Mouse (Mus musculus): ENCODE measurements around the gene Tbca.

Tbca gene

GRCm38 (mm10) chr13:94849351-94849750, 60.6 kb downstream of the Tbca start:
- no peak for DNase-seq (ENCODE audit: low spot score)

DNA sequence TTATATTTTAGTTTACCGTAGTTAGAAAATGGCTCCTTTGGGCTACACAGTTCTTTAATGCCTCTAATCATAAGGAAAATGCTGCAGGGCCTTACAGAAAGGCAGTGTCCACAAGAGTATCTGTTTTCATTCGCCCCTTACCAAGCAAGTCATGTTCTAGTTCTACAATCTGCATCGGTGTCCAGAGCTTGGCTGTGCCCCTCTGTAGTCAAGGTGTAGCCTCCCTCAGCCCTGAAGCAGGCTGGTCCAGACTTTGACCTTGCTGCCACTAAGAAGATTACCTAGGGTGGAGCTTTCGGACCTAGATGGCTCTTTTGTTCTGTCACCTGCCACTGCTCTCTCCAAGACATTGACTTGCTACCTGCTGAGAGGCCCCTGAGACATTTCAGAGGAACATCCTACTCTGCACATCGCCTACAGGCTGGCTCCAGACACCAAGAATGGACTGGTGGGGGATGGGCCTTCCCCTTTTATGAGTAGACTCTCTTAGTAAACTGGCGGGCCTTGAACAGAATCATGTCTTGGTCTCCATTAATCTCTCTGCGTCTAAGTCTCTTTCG, 69.4 kb downstream of the Tbca start:
- no peak for DNase-seq (ENCODE audit: low spot score)

DNA sequence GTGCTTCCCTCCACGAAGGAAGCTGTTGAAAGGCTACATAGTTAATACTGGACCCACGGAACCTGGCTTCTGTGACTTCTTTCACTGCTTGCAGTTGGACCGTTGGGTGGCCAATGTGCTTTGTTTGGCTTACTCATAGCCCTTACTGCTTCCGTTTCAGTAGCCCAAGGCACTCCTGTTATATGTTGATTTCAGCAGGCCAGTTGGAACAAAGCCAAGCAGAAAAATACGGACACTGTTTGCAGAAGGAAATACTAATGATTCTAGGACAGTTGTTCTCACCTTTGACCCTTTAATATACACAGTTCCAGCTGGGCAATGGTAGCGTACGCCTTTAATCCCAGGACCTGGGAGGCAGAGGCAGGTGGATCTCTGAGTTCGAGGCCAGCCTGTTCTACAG, 70.5 kb downstream of the Tbca start:
- no peak for DNase-seq (ENCODE audit: low spot score)

DNA sequence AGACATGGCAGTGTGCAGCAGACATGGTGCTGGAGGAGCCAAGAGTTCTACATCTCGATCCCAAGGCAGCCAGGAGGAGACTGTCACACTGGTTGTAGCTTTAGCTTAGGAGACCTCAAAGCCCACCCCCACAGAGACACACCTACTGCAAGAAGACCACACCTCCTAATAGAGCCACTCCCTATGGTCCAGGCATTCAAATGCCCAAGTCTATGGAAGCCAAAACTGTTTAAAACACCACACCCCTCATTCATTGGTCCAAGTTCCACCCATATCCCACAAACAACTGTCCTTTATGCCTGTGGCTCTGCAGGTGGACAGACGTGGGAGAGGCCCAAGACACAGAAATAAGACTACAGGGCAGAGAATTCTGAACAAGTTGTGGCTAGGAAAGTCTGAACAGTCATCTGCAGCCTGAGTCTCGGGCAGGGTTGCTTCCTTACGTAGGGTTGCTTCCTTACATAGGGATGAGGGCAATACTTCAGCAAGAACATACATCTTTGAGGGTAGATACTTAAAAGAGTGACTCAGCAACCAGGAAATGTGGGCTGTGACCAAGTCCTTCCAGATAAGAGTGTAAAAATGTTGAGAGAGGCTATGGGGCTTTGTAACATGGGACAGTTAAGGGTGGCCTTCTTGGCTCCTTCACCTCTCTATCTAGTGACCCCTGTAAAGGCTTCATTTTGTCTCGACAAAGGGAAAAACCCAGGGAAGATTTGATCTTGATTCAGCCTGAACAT, 74.0 kb downstream of the Tbca start:
- DNase-seq (ENCODE audit: low spot score), result no peak

- no peak for DNase-seq (ENCODE audit: low spot score)
Observed at GRCm38 (mm10) chr13:94866906-94867305, 78.2 kb downstream of the Tbca start.

GRCm38 (mm10) chr13:94867772-94868171, 79.1 kb downstream of the Tbca start:
- DNase-seq (ENCODE audit: low spot score), result no peak

- no peak for DNase-seq (ENCODE audit: low spot score)
Observed at GRCm38 (mm10) chr13:94868478-94868950, 79.8 kb downstream of the Tbca start.

GRCm38 (mm10) chr13:94869541-94869940, 80.8 kb downstream of the Tbca start:
- no peak for DNase-seq (ENCODE audit: low spot score)

GRCm38 (mm10) chr13:94870071-94870460, 81.4 kb downstream of the Tbca start:
- DNase-seq (ENCODE audit: low spot score), result no peak

GRCm38 (mm10) chr13:94870461-94871186, 81.9 kb downstream of the Tbca start:
- DNase-seq (ENCODE audit: low spot score), result no peak

GRCm38 (mm10) chr13:94871806-94872320, 83.2 kb downstream of the Tbca start:
- no peak for DNase-seq (ENCODE audit: low spot score)

GRCm38 (mm10) chr13:94872439-94872838, 83.7 kb downstream of the Tbca start:
- DNase-seq (ENCODE audit: low spot score), result no peak

- no peak for DNase-seq (ENCODE audit: low spot score)
Observed at GRCm38 (mm10) chr13:94873111-94874038, 84.7 kb downstream of the Tbca start.

GRCm38 (mm10) chr13:94874039-94874425, 85.3 kb downstream of the Tbca start:
- DNase-seq (ENCODE audit: low spot score), result no peak

DNA sequence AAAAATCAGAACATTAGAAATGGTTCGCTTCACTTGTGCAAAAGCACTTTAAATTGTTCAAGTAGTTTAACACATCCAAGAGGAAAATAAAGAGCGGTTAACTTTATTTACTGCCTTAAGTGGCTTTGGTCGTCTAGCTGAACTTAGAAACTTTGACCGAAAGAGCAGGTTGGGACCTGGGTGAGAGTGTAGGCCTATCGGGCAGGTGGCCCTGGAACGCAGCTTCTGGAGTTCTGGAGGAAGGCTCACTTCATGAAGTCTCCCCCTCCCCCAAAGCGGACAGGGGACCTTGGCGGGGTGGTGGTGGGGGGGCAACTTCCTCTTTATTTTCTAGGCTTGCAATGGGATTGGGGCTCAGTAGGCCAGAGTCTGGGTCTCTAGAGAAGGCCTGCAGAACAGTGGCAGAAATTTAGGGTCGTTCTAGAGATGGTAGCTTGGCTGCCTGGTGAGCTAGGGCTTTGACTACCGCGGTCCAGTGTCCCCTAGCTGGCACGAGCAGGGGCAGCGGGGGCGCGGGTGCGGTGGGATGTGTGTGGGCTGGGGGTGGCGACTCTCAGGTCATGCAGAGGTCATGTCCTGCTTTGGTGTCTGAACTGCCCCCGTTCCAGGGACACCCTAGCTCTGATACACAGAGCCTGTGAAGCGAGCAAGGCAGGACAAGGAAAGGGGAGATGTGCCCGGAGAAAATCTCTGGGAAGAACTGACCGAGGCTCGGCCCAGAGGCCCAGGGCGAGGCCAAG, 86.1 kb downstream of the Tbca start:
- DNase-seq (ENCODE audit: low spot score), result no peak

- DNase-seq (ENCODE audit: low spot score), result no peak
Observed at GRCm38 (mm10) chr13:94875396-94875880, 86.7 kb downstream of the Tbca start, which contains the start of gene Otp. Gene Otp (plus strand): TSS chr13:94875602.

- no peak for DNase-seq (ENCODE audit: low spot score)
Observed at GRCm38 (mm10) chr13:94876286-94877210, 87.8 kb downstream of the Tbca start.

DNA sequence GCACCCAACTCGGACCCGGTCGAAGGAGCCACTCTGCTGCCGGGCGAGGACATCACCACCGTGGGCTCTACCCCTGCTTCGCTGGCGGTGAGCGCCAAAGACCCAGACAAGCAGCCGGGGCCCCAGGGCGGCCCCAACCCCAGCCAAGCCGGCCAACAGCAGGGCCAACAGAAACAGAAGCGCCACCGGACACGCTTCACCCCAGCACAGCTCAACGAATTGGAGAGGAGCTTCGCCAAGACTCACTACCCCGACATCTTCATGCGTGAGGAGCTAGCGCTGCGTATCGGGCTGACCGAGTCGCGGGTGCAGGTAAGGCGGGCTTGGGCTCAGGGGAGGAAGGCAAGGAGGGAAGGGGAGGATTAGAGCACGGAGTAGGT, 88.5 kb downstream of the Tbca start:
- DNase-seq (ENCODE audit: low spot score), result no peak

DNA sequence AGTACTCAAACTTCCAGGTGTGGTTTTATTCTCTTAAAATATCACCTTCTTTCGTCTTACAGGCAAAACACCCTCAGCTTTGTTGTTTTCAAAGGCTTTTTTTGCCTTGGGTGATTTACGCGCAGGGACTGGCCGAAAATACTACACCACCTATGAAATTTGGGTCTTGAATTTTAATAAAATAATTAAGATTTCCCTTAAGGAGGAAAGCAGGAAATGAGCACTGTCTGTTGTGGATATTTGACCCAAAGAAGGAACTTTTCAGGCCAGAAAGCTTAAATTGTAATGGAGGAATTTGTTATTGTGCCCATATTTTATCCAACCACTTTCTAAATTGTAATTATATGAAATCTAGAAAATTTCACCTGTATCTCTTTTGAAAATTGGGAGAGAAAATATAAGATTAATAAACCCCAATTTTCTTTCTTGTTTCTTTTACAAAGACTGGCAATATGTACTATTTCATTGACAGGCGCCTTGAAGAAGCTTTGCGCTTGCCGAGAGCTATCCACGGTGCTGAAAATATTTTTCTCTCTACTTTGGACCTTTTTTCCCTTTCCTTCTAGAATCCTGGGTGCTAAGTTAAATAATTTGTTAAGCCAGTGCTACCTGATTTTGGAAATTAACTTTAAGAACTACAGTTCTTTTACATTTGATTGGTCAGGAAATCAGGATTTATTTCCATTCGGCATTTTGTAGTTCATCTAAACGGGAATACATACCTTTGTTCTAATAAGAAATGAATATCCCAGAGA, 89.5 kb downstream of the Tbca start:
- DNase-seq (ENCODE audit: low spot score), result no peak
